Mouse (Mus musculus): ENCODE results near the gene Aanat. TPM values are rescaled to one million over a fixed set of nuclear protein-coding genes. Genes with fewer than 3 reads are reported as not detected.
A peak's percentile ranks its signal among the peaks of the same experiment; 100 is the strongest.

The Aanat gene
- total and polyA plus RNA-seq, 2 experiments, result not detected

DNA sequence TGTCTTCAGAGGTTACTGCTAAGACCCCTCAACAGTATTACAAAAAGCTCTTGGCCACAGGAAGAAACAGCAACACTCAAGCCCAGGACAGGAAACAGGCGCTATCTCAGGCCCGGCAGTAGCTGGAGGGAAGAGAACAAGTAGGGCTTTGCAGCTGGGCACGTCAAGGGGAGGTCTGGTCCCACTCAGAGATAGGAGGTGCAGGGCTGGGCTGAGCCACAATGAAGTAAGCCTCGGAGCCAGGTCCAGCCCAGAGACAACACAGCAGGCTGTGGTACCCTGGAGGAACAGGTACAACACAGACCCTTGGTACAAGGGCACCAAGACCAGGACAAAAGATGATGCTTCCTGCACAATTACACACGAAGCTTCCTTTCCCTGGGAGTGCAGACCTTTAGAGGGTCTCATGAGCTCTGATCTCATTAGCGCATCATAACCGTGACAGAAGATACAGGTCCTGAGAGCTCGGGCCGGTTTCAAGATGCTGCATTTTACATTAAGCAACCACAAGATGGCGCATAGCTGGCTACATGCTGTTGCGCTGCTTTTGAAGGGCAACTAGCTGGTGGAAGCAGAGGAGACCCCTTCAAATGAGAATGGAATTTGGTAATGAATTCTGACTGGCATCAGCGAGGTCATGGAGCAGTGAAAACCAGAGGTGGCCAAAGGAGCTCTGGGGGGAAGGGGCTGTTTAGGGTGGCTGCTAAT lies 31.9 kb upstream of the Aanat start:
- no peaks in the 10 kb centered on the region for H3K27me3 ChIP-seq (ENCODE audit: control insufficient read depth, insufficient read depth, low read length)
- peak; percentile 40 for DNase-seq (ENCODE audit: extremely low read depth, low read depth, low spot score)
- H3K36me3 ChIP-seq (ENCODE audit: control insufficient read depth, insufficient read depth, low read length), result no peaks in the 10 kb centered on the region
- no peak overlapping the region for H3K9ac ChIP-seq (ENCODE audit: low read depth, low read length)
- WGBS, result 43% methylated on average over 12 of the region's 12 CpGs
- no peak overlapping the region for H3K27ac ChIP-seq (replicated peaks; ENCODE audit: insufficient read depth, low read depth, low read length)
- H3K4me3 ChIP-seq (ENCODE audit: insufficient read depth, low read depth, low read length), result no peak overlapping the region
- H3K4me1 ChIP-seq (ENCODE audit: control insufficient read depth, insufficient read depth, low read length), result peaks cover 9% of the 10 kb centered on the region
- H3K79me2 ChIP-seq (ENCODE audit: control insufficient read depth, insufficient read depth, low read length), result peaks cover 11% of the 10 kb centered on the region; the same call in 1 of the 2 replicates
- TF ChIP-seq POLR2A (IDR thresholded peaks at IDR 0.05; ENCODE audit: extremely low read depth, insufficient read depth, low read length), result no peak
- peak; percentile 63 for TF ChIP-seq CTCF (IDR thresholded peaks at IDR 0.05; ENCODE audit: low read depth, low read length)

DNA sequence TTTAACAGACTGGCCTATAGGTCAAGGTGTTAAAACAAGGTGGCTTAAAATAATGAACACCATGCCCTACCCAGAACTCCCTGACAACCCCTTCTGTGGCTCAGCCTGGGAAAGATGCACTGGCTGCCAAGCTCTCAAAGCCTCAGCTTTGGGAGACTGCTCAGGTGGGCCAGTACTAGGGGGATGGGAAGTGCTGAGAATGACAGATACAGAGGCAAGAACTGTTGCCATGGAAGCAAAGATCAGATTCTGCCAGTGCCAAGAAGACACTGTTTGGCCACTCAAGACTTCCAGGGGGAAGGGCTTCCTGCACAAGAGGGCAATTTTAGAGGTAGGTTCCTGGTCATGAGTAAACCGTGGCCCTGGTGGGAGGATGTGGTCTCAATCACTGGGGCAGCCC lies 30.7 kb upstream of the Aanat start:
- no peaks in the 10 kb centered on the region for H3K27me3 ChIP-seq (ENCODE audit: control insufficient read depth, insufficient read depth, low read length)
- H3K9ac ChIP-seq (ENCODE audit: low read depth, low read length), result no peak overlapping the region
- WGBS, result 83% methylated on average over 1 of the region's 1 CpGs
- no peaks in the 10 kb centered on the region for H3K36me3 ChIP-seq (ENCODE audit: control insufficient read depth, insufficient read depth, low read length)
- no peak overlapping the region for H3K27ac ChIP-seq (replicated peaks; ENCODE audit: insufficient read depth, low read depth, low read length)
- peaks cover 7% of the 10 kb centered on the region for H3K4me1 ChIP-seq (ENCODE audit: control insufficient read depth, insufficient read depth, low read length)
- TF ChIP-seq CTCF (IDR thresholded peaks at IDR 0.05; ENCODE audit: low read depth, low read length) (no peak), POLR2A (IDR thresholded peaks at IDR 0.05; ENCODE audit: extremely low read depth, insufficient read depth, low read length) (no peak)
- DNase-seq (ENCODE audit: extremely low read depth, low read depth, low spot score), result no peak
- no peak overlapping the region for H3K4me3 ChIP-seq (ENCODE audit: insufficient read depth, low read depth, low read length)
- peaks cover 11% of the 10 kb centered on the region; the same call in 1 of the 2 replicates for H3K79me2 ChIP-seq (ENCODE audit: control insufficient read depth, insufficient read depth, low read length)

- H3K27ac ChIP-seq (replicated peaks; ENCODE audit: insufficient read depth, low read depth, low read length), result no peak overlapping the region
- TF ChIP-seq POLR2A (IDR thresholded peaks at IDR 0.05; ENCODE audit: extremely low read depth, insufficient read depth, low read length) (no peak), CTCF (IDR thresholded peaks at IDR 0.05; ENCODE audit: low read depth, low read length) (no peak)
- no peaks in the 10 kb centered on the region for H3K36me3 ChIP-seq (ENCODE audit: control insufficient read depth, insufficient read depth, low read length)
- no peak overlapping the region for H3K4me3 ChIP-seq (ENCODE audit: insufficient read depth, low read depth, low read length)
- H3K4me1 ChIP-seq (ENCODE audit: control insufficient read depth, insufficient read depth, low read length), result no peaks in the 10 kb centered on the region
- H3K9ac ChIP-seq (ENCODE audit: low read depth, low read length), result no peak overlapping the region
- H3K79me2 ChIP-seq (ENCODE audit: control insufficient read depth, insufficient read depth, low read length), result peaks cover 11% of the 10 kb centered on the region; the same call in 1 of the 2 replicates
- 65% methylated on average over 6 of the region's 6 CpGs for WGBS
- H3K27me3 ChIP-seq (ENCODE audit: control insufficient read depth, insufficient read depth, low read length), result no peaks in the 10 kb centered on the region
- no peak for DNase-seq (ENCODE audit: extremely low read depth, low read depth, low spot score)
Observed at GRCm38 (mm10) chr11:116556308-116556707, 29.9 kb upstream of the Aanat start.

DNA sequence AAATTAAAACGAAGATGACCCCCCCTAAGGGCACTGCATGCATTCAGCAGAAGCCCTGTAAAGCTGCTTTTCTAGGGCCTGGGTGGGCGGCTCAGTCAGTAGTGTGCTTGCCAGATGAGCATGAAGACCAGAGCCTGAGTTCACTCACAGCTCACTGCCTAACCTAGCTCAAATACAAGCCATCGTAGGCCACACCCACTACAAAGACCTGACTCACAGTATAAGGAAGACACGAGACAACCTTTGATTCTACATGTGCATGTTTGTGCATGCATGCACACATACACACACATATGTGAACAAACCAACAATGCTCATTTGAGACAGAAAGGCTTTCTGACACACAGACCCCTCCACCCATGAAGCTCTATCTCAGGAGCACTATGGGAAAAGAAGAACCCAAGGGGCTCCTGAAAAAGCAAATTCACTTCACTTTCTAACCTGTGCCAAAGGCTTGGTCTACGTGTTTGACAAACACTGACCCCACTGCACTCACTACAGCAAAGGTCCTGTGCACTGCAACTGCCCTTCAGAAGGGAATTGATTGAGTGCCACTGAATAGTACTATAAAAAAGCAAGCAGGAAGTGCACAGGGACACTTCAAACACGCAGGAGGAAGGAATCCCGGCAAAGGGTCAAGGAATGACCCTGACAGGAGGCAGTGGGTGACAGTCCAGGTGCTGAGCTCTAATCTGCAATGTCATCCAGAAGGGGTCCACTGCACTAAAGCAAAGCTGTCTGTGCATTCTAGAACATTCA lies 20.8 kb upstream of the Aanat start:
- TF ChIP-seq CTCF (IDR thresholded peaks at IDR 0.05; ENCODE audit: low read depth, low read length) (no peak), POLR2A (IDR thresholded peaks at IDR 0.05; ENCODE audit: extremely low read depth, insufficient read depth, low read length) (no peak)
- Histone ChIP-seq H3K79me2 (ENCODE audit: control insufficient read depth, insufficient read depth, low read length) (peaks cover 39% of the 10 kb centered on the region; the same call in 1 of the 2 replicates), H3K4me1 (ENCODE audit: control insufficient read depth, insufficient read depth, low read length) (no peaks in the 10 kb centered on the region; the same call in 1 of the 2 replicates), H3K27me3 (ENCODE audit: control insufficient read depth, insufficient read depth, low read length) (no peaks in the 10 kb centered on the region), H3K36me3 (ENCODE audit: control insufficient read depth, insufficient read depth, low read length) (no peaks in the 10 kb centered on the region), H3K27ac (replicated peaks; ENCODE audit: insufficient read depth, low read depth, low read length) (no peak overlapping the region), H3K9ac (ENCODE audit: low read depth, low read length) (no peak overlapping the region), H3K4me3 (ENCODE audit: insufficient read depth, low read depth, low read length) (no peak overlapping the region)
- WGBS, result 46% methylated on average over 7 of the region's 7 CpGs
- no peak for DNase-seq (ENCODE audit: extremely low read depth, low read depth, low spot score)

DNA sequence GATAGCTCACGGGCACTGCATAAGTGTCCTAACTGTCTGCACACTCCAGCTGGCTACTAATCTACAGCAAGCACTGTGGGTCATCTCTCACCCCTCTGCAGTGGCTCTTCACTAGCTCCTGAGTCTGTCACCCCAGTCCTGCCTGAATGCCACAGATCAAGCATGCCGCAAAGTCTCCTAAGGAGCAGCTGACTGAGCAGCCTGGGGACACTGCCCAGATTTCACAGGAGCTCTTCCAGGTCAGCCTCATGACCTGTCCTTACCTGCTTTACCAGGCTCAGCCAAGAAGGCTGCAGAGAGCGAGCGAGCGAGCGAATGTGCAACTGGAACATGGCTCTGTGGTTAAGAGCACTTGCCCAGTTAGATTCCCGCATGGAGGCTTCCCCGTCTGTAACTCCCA lies 18.7 kb upstream of the Aanat start:
- Histone ChIP-seq H3K36me3 (ENCODE audit: control insufficient read depth, insufficient read depth, low read length) (no peaks in the 10 kb centered on the region), H3K4me3 (ENCODE audit: insufficient read depth, low read depth, low read length) (no peak overlapping the region), H3K27ac (replicated peaks; ENCODE audit: insufficient read depth, low read depth, low read length) (no peak overlapping the region), H3K9ac (ENCODE audit: low read depth, low read length) (no peak overlapping the region), H3K4me1 (ENCODE audit: control insufficient read depth, insufficient read depth, low read length) (no peaks in the 10 kb centered on the region; the same call in 1 of the 2 replicates), H3K79me2 (ENCODE audit: control insufficient read depth, insufficient read depth, low read length) (peaks cover 50% of the 10 kb centered on the region; the same call in 1 of the 2 replicates), H3K27me3 (ENCODE audit: control insufficient read depth, insufficient read depth, low read length) (no peaks in the 10 kb centered on the region)
- 96% methylated on average over 8 of the region's 8 CpGs for WGBS
- no peak for DNase-seq (ENCODE audit: extremely low read depth, low read depth, low spot score)
- no peak for TF ChIP-seq POLR2A (IDR thresholded peaks at IDR 0.05; ENCODE audit: extremely low read depth, insufficient read depth, low read length)
- no peak for TF ChIP-seq CTCF (IDR thresholded peaks at IDR 0.05; ENCODE audit: low read depth, low read length)
